Mouse (Mus musculus) left cerebral cortex, postnatal 4 days (tissue): ENCODE measurements around the gene Chil3. TPM values are rescaled to one million over a fixed set of nuclear protein-coding genes. Genes with fewer than 3 reads are reported as not detected.
A peak's percentile ranks its signal among the peaks of the same experiment; 100 is the strongest.
"Not testable (repeated sequence)": the region's sequence is repeated elsewhere in the genome, so short reads cannot be mapped to it uniquely, and the experiment has no call there.

ENCODE experiments used
- DNase-seq: peaks from one replicate; pipeline ENCODE4 v3.0.0-alpha.2; 2022
- intact Hi-C: fragments of 180-260 bp; cut with DNase I; formaldehyde crosslinking; loops from one replicate; pipeline ENCODE4 v1.15.1; 2025
- total RNA-seq, 2 experiments: library from RNA; stranded (reverse); gene quantifications; 2 replicates each; pipeline ENCODE4 v1.2.3; 2021

Gene Chil3
- not detected for total RNA-seq

DNA sequence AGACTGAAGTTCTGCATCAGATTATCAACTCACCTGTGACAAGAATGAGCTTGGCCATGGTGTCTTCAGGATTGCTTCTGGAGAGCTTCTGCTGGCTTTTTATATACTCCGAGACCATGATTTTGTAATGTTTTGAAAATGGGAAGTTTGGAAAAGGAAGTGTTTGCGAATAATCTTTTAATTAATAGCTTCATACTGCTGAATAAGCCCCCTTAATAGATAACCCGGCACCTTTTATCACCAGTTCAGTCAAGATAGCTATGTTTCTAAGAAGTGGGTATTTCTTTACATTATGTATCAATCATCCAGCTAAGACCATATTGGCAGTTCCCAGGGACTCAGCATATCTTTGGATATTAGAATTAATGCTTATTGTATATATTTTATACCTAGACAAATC is at the start of gene Chil3:
TSS of gene Chil3 (minus strand) at position 101 of the 400 bp plus-strand sequence.
- DNase-seq, result no peak

DNA sequence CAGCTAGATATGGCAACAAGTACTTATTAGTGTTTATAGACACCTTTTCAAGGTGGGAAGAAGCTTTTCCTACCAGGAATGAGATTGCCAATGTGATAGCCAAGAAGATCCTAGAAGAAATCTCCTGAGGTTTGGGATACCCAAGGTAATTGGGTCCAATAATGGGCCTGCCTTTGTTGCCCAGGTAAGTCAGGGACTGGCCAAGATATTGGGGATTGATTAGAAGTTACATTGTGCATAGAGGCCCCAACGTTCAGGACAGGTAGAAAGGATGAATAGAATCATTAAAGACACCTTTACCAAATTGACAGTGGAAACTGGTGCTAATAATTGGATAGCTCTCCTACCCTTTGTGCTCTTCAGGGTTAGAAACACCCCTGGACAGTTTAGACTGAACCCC is 30.7 kb upstream of the Chil3 start:
- intact Hi-C loops, DNase-seq: not testable (repeated sequence)

More for the DNA sequence above, at the start of gene Chil3:
- intact Hi-C loops, result no loop called here

DNA sequence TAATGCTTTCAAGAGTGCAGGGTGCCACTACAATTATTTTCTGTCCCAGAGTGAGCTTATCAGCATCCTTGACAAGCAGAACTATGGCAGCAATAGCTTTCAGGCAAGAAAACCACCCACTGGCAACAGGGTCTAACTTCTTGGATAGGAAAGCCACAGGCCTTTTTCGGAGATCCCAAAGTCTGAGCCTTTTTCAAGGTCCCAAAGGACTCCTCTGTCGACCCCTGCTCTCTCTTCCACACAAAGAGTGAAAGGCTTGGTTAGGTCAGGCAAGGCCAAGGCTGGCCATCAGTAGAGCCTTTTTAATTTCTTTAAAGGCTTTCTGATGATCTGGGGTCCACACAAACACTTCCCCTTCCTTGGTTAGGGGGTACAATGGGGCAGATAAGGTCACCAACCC is 29.9 kb upstream of the Chil3 start:
- intact Hi-C loops, DNase-seq: not testable (repeated sequence)

DNA sequence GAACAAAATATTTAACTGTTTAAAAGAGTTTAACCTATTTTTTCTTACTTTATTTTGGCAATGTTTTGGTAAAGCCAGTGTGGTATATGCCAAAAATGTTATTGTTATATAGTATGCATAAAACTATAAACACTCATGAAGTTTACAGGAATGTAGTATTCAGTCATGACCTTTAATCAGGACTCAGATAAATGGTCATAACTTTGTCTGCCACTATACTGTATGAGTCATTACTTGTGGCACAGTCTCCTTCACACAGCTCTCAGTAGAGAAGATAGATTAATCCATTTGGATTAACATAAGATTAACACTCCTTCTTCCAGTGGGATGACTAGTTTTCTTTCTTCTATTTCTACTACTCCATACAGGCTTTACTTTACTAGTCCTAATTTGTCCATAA is 28.9 kb upstream of the Chil3 start:
- DNase-seq, result no peak
- intact Hi-C loops, result no loop called here

DNA sequence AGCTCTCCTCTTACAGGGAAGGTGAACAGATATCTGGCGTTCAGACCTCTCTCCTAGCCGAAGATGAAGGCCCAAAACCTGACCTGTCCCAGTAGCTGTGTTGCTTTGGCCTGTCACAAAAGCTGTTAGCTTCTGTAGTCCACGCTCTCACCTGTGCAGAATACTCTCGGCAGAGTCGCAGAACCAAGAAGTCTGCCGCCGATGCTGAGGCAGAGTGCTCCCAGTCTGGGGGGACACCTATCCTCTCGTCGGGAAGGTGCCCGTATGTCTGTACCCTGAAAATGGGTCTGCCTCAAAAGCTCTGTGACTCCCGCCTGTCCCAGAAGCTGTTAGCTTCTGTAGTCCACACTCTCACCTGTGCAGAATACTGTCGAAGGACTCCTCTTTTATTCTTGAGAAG is 28.1 kb upstream of the Chil3 start:
- DNase-seq, result no peak
- intact Hi-C loops, result no loop called here

GRCm38 (mm10) chr3:106187991-106188390 is 20.6 kb upstream of the Chil3 start:
- intact Hi-C loops, result no loop called here
- no peak for DNase-seq

GRCm38 (mm10) chr3:106177509-106178189 is 10.3 kb upstream of the Chil3 start:
- no peak for DNase-seq
- intact Hi-C loops, result no loop called here

GRCm38 (mm10) chr3:106174971-106175370 is 7.6 kb upstream of the Chil3 start:
- intact Hi-C loops, DNase-seq: not testable (repeated sequence)

DNA sequence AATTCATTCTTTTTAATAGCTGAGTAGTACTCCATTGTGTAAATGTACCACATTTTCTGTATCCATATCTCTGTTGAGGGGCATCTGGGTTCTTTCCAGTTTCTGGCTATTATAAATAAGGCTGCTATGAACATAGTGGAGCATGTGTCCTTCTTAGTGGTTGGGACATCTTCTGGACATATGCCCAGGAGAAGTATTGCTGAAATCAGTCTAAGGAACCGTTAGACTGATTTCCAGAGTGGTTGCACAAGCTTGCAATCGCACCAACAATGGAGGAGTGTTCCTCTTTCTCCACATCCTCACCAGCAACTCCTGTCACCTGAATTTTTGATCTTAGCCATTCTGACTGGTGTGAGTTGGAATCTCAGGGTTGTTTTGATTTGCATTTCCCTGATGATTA is 5.1 kb upstream of the Chil3 start:
- intact Hi-C loops, DNase-seq: not testable (repeated sequence)

- DNase-seq, result no peak
Observed at GRCm38 (mm10) chr3:106171135-106171731, 3.9 kb upstream of the Chil3 start.

GRCm38 (mm10) chr3:106170522-106171053 is 3.2 kb upstream of the Chil3 start:
- no peak for DNase-seq

More at GRCm38 (mm10) chr3:106171135-106171731, 3.9 kb upstream of the Chil3 start:
- intact Hi-C loops, result no loop called here

DNA sequence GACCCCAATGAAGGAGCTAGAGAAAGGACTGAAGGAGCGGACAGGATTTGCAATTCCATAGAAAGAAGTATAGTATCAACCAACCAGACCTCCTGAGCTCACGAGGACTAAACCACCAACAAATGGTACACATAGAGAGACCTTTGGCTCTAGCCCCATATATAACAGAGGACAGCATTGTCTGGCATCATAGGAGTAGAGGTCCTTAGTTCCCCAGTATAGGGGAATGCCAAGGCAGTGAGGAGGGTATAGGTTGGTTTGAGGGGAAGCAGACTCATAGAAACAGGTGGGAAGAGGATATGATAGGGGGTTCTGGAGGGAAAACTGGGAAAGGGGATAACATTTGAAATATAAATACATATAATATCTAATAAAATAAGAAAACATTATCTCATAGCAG is 13.0 kb downstream of the Chil3 start:
- intact Hi-C loops, result no loop called here
- DNase-seq, result no peak

More at GRCm38 (mm10) chr3:106170522-106171053, 3.2 kb upstream of the Chil3 start:
- intact Hi-C loops, result no loop called here

- intact Hi-C loops, result no loop called here
Observed at GRCm38 (mm10) chr3:106144081-106144480, 23.3 kb downstream of the Chil3 start.

GRCm38 (mm10) chr3:106131690-106132089 is 35.7 kb downstream of the Chil3 start:
- intact Hi-C loops, result no loop called here
- DNase-seq, result peak; percentile 72

More at GRCm38 (mm10) chr3:106144081-106144480, 23.3 kb downstream of the Chil3 start:
- no peak for DNase-seq

GRCm38 (mm10) chr3:106128807-106129493 is 38.4 kb downstream of the Chil3 start:
- DNase-seq, result no peak
- intact Hi-C loops, result no loop called here

DNA sequence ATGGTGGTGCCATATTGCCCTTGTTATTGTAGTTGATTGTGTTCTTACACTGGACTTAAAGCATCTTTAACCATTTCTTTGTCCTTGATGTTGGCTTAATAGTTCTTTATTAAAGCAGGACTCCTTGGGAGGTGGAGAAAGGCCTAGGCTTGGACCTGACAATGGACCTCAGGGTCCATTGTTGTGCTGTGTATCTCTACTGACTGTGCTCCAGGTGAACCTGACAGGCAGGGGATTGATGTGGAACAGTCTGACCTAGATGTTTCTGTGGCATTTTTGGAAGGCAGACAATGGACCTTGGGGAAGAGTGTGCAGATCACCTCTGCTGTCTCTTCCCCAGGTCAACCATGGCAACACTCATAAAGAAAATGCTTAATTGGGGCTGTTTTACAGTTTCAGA is 40.4 kb downstream of the Chil3 start:
- no peak for DNase-seq
- intact Hi-C loops, result no loop called here

- intact Hi-C loops, result no loop called here
- DNase-seq, result no peak
Observed at GRCm38 (mm10) chr3:106112929-106113328, 54.4 kb downstream of the Chil3 start, which contains the start of gene Chia1. TSS of gene Chia1 (plus strand) at chr3:106113229.
